Mouse (Mus musculus) heart, embryonic 11.5 days (tissue): Measurements from ENCODE around the gene Orai3. TPM values are rescaled to one million over a fixed set of nuclear protein-coding genes. Genes with fewer than 3 reads are reported as not detected.

Experiments
- polyA plus RNA-seq: library from polyadenylated mRNA; unstranded; fragments of >200 nt; fragmentation: Nextera tagmentation; extraction: Ambion mirVana; gene quantifications from 2 replicates; pipeline ENCODE4 v1.2.1, GENCODE M21; 2014

Orai3 gene
- polyA plus RNA-seq, 1 experiment from 2014 or later: 14.5 TPM

Other genes with a start within 250 kb of the Orai3 start
- 3.0 and 5.6 TPM in 2 replicates for gene Tmem265, start 208.4 kb upstream of the Orai3 start, polyA plus RNA-seq
- 41.5 and 44.9 TPM in 2 replicates for gene Phkg2, start 196.5 kb upstream of the Orai3 start, polyA plus RNA-seq
- 8.7 and 10.0 TPM in 2 replicates for gene Ccdc189, start 181.2 kb upstream of the Orai3 start, polyA plus RNA-seq
- 23.4 and 27.6 TPM in 2 replicates for gene Rnf40, start 181.0 kb upstream of the Orai3 start, polyA plus RNA-seq
- 11.2 and 12.0 TPM in 2 replicates for gene Zfp629, start 154.0 kb upstream of the Orai3 start, polyA plus RNA-seq
- gene Bcl7c, start 60.9 kb upstream of the Orai3 start, polyA plus RNA-seq: 32.5 and 34.4 TPM in 2 replicates
- 4.7 and 4.9 TPM in 2 replicates for gene Ctf1, start 57.1 kb upstream of the Orai3 start, polyA plus RNA-seq
- gene Ctf2, start 37.6 kb upstream of the Orai3 start, polyA plus RNA-seq: 0.32 TPM in 1 of 2 replicates, not detected in the other
- gene Fbxl19, start 25.3 kb upstream of the Orai3 start, polyA plus RNA-seq: 2.5 and 3.3 TPM in 2 replicates
- 16.9 and 20.8 TPM in 2 replicates for gene Setd1a, start 6.9 kb downstream of the Orai3 start, polyA plus RNA-seq
- 0.46 TPM in 1 of 2 replicates, not detected in the other for gene Gm49388, start 15.8 kb downstream of the Orai3 start, polyA plus RNA-seq
- gene Hsd3b7, start 30.8 kb downstream of the Orai3 start, polyA plus RNA-seq: 18.1 and 23.5 TPM in 2 replicates
- gene Stx4a, start 54.5 kb downstream of the Orai3 start, polyA plus RNA-seq: 20.5 and 22.8 TPM in 2 replicates
- 1.4 and 1.8 TPM in 2 replicates for gene Stx1b, start 54.7 kb downstream of the Orai3 start, polyA plus RNA-seq
- gene Zfp646, start 106.4 kb downstream of the Orai3 start, polyA plus RNA-seq: 10.1 and 12.0 TPM in 2 replicates
- 10.1 and 11.5 TPM in 2 replicates for gene Zfp668, start 107.0 kb downstream of the Orai3 start, polyA plus RNA-seq
- 0.90 and 2.0 TPM in 2 replicates for gene Prss53, start 121.2 kb downstream of the Orai3 start, polyA plus RNA-seq
- not detected in 2 replicates for gene Gm21974, start 125.6 kb downstream of the Orai3 start, polyA plus RNA-seq
- gene Vkorc1, start 125.8 kb downstream of the Orai3 start, polyA plus RNA-seq: 98.7 and 101 TPM in 2 replicates
- gene Bckdk, start 134.3 kb downstream of the Orai3 start, polyA plus RNA-seq: 166 and 174 TPM in 2 replicates
- gene Kat8, start 142.7 kb downstream of the Orai3 start, polyA plus RNA-seq: 30.7 and 32.6 TPM in 2 replicates
- 0.94 and 0.96 TPM in 2 replicates for gene Prss8, start 160.3 kb downstream of the Orai3 start, polyA plus RNA-seq
- 10.3 and 10.6 TPM in 2 replicates for gene Prss36, start 176.9 kb downstream of the Orai3 start, polyA plus RNA-seq
- 33.2 and 40.3 TPM in 2 replicates for gene Fus, start 197.6 kb downstream of the Orai3 start, polyA plus RNA-seq
- gene Pycard, start 224.1 kb downstream of the Orai3 start, polyA plus RNA-seq: 35.6 and 37.8 TPM in 2 replicates
- gene Trim72, start 234.1 kb downstream of the Orai3 start, polyA plus RNA-seq: 0.30 and 0.69 TPM in 2 replicates